19 mouse cellular contexts compared by ENCODE assay signal in genomic region chr8:121769095-121769494, GRCm38 (mm10). TPM values are rescaled to one million over a fixed set of nuclear protein-coding genes. Genes with fewer than 3 reads are reported as not detected.
A peak's percentile ranks its signal among the peaks of the same experiment; 100 is the strongest.
DNase-seq lines count a peak whose midpoint lies in the region; ATAC-seq and TF ChIP-seq lines count a peak whose summit lies in the region.
"Had no signal": no experiment of that assay in that cellular context is flagged by ENCODE, and none has a peak within 500 bp of the region (broad histone marks: within the 10 kb centered on the region; RNA-seq: fewer than 3 reads in every experiment).

No protein-coding gene starts in this region.

- H3K9ac ChIP-seq in lung, embryonic 14.5 days: no peak overlapping the region
- H3K9ac ChIP-seq in midbrain, embryonic 14.5 days (replicated peaks; ENCODE audit: low read length): no peak overlapping the region
- no peak overlapping the region for H3K9ac ChIP-seq in midbrain, embryonic 15.5 days
- H3K9ac ChIP-seq: forebrain, embryonic 15.5 days; heart, embryonic 15.5 days; hindbrain, embryonic 15.5 days had no signal

- no peak for ATAC-seq in lung, embryonic 14.5 days (ENCODE audit: insufficient read depth)
- no peak for ATAC-seq in midbrain, embryonic 14.5 days (ENCODE audit: low FRiP score, low TSS enrichment)
- no peak for ATAC-seq in midbrain, embryonic 15.5 days (replicated peaks)
- ATAC-seq: CD4-positive, CD25-positive, alpha-beta regulatory T cell, adult 4 months; forebrain, embryonic 15.5 days had no signal

- no peak for DNase-seq in cerebellum, adult 2 months
- DNase-seq in cerebellum, adult 11-12 months: no peak
- peak; percentile 15 for DNase-seq in lung, embryonic 14.5 days
- DNase-seq in lung, postnatal 36 days: no peak
- DNase-seq in midbrain, embryonic 14.5 days: peak; percentile 23
- DNase-seq in heart, postnatal 25 days (ENCODE audit: low spot score): no peak
- DNase-seq: adrenal gland, postnatal 10 days; B cell, adult 2 months; gastrocnemius, postnatal 14 days; heart, adult 2 months; heart, postnatal 14 days had no signal

- intact Hi-C loops in heart, postnatal 25 days (cut with DNase I): no loop called here

- H3K27ac ChIP-seq in cerebellum, adult 2 months (ENCODE audit: insufficient read depth, low read length): peak overlapping the region; percentile 60; the same call in 1 of the 2 replicates
- H3K27ac ChIP-seq in lung, embryonic 14.5 days (ENCODE audit: low read depth): no peak overlapping the region
- H3K27ac ChIP-seq in midbrain, embryonic 14.5 days (replicated peaks; ENCODE audit: low read depth, low read length): no peak overlapping the region
- H3K27ac ChIP-seq in midbrain, embryonic 15.5 days: no peak overlapping the region
- H3K27ac ChIP-seq: forebrain, embryonic 15.5 days; heart, adult 2 months; heart, embryonic 15.5 days; hindbrain, embryonic 10.5 days; hindbrain, embryonic 15.5 days had no signal

- no peak for TF ChIP-seq CTCF in cerebellum, adult 2 months (IDR thresholded peaks at IDR 0.05; ENCODE audit: borderline replicate concordance, insufficient read depth, low read depth, low read length)
- no peak for TF ChIP-seq CTCF in lung, embryonic 14.5 days (IDR thresholded peaks at IDR 0.05; ENCODE audit: low read depth)

- H3K4me3 ChIP-seq in cerebellum, adult 2 months (replicated peaks; ENCODE audit: insufficient read depth, low read depth, low read length): no peak overlapping the region
- H3K4me3 ChIP-seq in lung, embryonic 14.5 days (ENCODE audit: low read depth, low read length): no peak overlapping the region
- H3K4me3 ChIP-seq in midbrain, embryonic 14.5 days (replicated peaks; ENCODE audit: low read depth, low read length): no peak overlapping the region
- H3K4me3 ChIP-seq in midbrain, embryonic 15.5 days: no peak overlapping the region
- H3K4me3 ChIP-seq: forebrain, embryonic 15.5 days; heart, adult 2 months; heart, embryonic 15.5 days; hindbrain, embryonic 10.5 days; hindbrain, embryonic 15.5 days had no signal

- WGBS in cerebellum, adult 2 months: 41% methylated on average over 3 of the region's 3 CpGs
- 22% methylated on average over 3 of the region's 3 CpGs for WGBS in lung, embryonic 14.5 days
- WGBS in midbrain, embryonic 14.5 days: 58% methylated on average over 3 of the region's 3 CpGs
- WGBS in midbrain, embryonic 15.5 days: 54% methylated on average over 3 of the region's 3 CpGs

- no peaks in the 10 kb centered on the region for H3K36me3 ChIP-seq in lung, embryonic 14.5 days (ENCODE audit: insufficient read depth)
- no peaks in the 10 kb centered on the region for H3K36me3 ChIP-seq in midbrain, embryonic 14.5 days (ENCODE audit: control insufficient read depth, insufficient read depth, low read length)
- H3K36me3 ChIP-seq in midbrain, embryonic 15.5 days (replicated peaks): no peaks in the 10 kb centered on the region
- H3K36me3 ChIP-seq: forebrain, embryonic 15.5 days; G1E; heart, embryonic 15.5 days; hindbrain, embryonic 10.5 days; hindbrain, embryonic 15.5 days had no signal

- no peak for TF ChIP-seq POLR2A in cerebellum, adult 2 months (IDR thresholded peaks at IDR 0.05; ENCODE audit: borderline replicate concordance, insufficient read depth, low read length)

- H3K4me2 ChIP-seq in lung, embryonic 14.5 days: no peak overlapping the region
- H3K4me2 ChIP-seq in midbrain, embryonic 14.5 days (ENCODE audit: low read length): no peak overlapping the region
- H3K4me2 ChIP-seq in midbrain, embryonic 15.5 days: no peak overlapping the region
- H3K4me2 ChIP-seq: forebrain, embryonic 15.5 days; heart, embryonic 11.5 days; heart, embryonic 15.5 days; hindbrain, embryonic 15.5 days had no signal

- H3K27me3 ChIP-seq in cerebellum, adult 2 months (ENCODE audit: control insufficient read depth, insufficient read depth, low read length): no peaks in the 10 kb centered on the region
- H3K27me3 ChIP-seq in lung, embryonic 14.5 days (ENCODE audit: insufficient read depth, low read length): no peaks in the 10 kb centered on the region
- H3K27me3 ChIP-seq in midbrain, embryonic 14.5 days (ENCODE audit: control insufficient read depth, insufficient read depth, low read length): no peaks in the 10 kb centered on the region
- H3K27me3 ChIP-seq in midbrain, embryonic 15.5 days (replicated peaks): no peaks in the 10 kb centered on the region
- H3K27me3 ChIP-seq: forebrain, embryonic 15.5 days; hindbrain, embryonic 15.5 days had no signal

- H3K9me3 ChIP-seq in lung, embryonic 14.5 days (ENCODE audit: low read depth, low read length): no peaks in the 10 kb centered on the region
- no peaks in the 10 kb centered on the region for H3K9me3 ChIP-seq in midbrain, embryonic 14.5 days (ENCODE audit: control insufficient read depth, low read length)
- no peaks in the 10 kb centered on the region for H3K9me3 ChIP-seq in midbrain, embryonic 15.5 days
- H3K9me3 ChIP-seq: forebrain, embryonic 15.5 days; G1E; heart, embryonic 15.5 days; hindbrain, embryonic 10.5 days; hindbrain, embryonic 15.5 days had no signal

- H3K4me1 ChIP-seq in cerebellum, adult 2 months (ENCODE audit: control insufficient read depth, insufficient read depth, low read length): peaks cover 76% of the 10 kb centered on the region
- no peaks in the 10 kb centered on the region for H3K4me1 ChIP-seq in lung, embryonic 14.5 days (ENCODE audit: insufficient read depth)
- H3K4me1 ChIP-seq in midbrain, embryonic 14.5 days (ENCODE audit: control insufficient read depth, insufficient read depth, low read length): peaks cover 15% of the 10 kb centered on the region
- peaks cover 28% of the 10 kb centered on the region for H3K4me1 ChIP-seq in midbrain, embryonic 15.5 days
- H3K4me1 ChIP-seq: heart, embryonic 15.5 days had no signal

RNA-seq across cellular contexts. Expression of gene Jph3, which starts 39.7 kb away (rescaled TPM):
- polyA plus RNA-seq in cerebellum, adult 2 months (2012; rRNA removed): 143 and 154 TPM in 2 replicates
- 0.22 and 0.42 TPM in 2 replicates for polyA plus RNA-seq in lung, embryonic 14.5 days (2014; fragmentation: Nextera tagmentation; extraction: Ambion mirVana)
- 73.5 and 86.4 TPM in 2 replicates for polyA plus RNA-seq in midbrain, embryonic 14.5 days (2014; fragmentation: Nextera tagmentation; extraction: Ambion mirVana)
- polyA plus RNA-seq in midbrain, embryonic 15.5 days (2015; fragmentation: Nextera tagmentation; extraction: Ambion mirVana): 111 and 114 TPM in 2 replicates
- not detected for total RNA-seq in heart, postnatal 25 days (2021)
- total RNA-seq: heart, postnatal 14 days had no signal
- polyA plus RNA-seq: G1E had no signal

Comparison
In these comparisons a context has a peak if more than half of its experiments do, and no peak if none do; other contexts are left out.
1. DNase-seq: peak in lung, embryonic 14.5 days (single experiment) and midbrain, embryonic 14.5 days (single experiment); none in cerebellum, adult 2 months (0 of 2), cerebellum, adult 11-12 months (single experiment), lung, postnatal 36 days (single experiment) and heart, postnatal 25 days (single experiment).
2. RNA of gene Jph3, which starts 39.7 kb away (polyA plus RNA-seq): 143 to 154 TPM in cerebellum, adult 2 months, 111 to 114 TPM in midbrain, embryonic 15.5 days and 73.5 to 86.4 TPM in midbrain, embryonic 14.5 days; 0.22 to 0.42 TPM in lung, embryonic 14.5 days; every median in the first group is over 10 times any median in the second.